Mouse (Mus musculus) heart, adult 2 months (tissue): ENCODE measurements at regions not wholly inside any gene's neighbourhood (a gene's known extent, or its start where the extent isn't known, plus 50 kb on each side); places are given as distances from the start of the nearest gene placed in this dataset.

Source experiments
- DNase-seq, 2 experiments: peaks; one replicate each; pipeline ENCODE4 v3.0.0; 2021
- H3K27ac ChIP-seq: fragments of 200-600 bp; 2 replicates; pipeline ENCODE4 v1.8.1; 2022
- H3K27me3 ChIP-seq: fragments of 200-500 bp; 2 replicates; pipeline ENCODE4 v1.6.1; 2012; ENCODE audit warnings: mild to moderate bottlenecking, low read length, inconsistent platforms, mixed read lengths; ENCODE audit not compliant: control insufficient read depth, insufficient read depth
- H3K36me3 ChIP-seq: fragments of 200-500 bp; 2 replicates; pipeline ENCODE4 v1.6.1; 2012; ENCODE audit warnings: low read length, inconsistent platforms; ENCODE audit not compliant: control insufficient read depth, insufficient read depth
- H3K4me1 ChIP-seq: fragments of 200-500 bp; 2 replicates; pipeline ENCODE4 v1.6.1; 2011; ENCODE audit warnings: low read length; ENCODE audit not compliant: control insufficient read depth, insufficient read depth
- H3K4me3 ChIP-seq: fragments of 200-600 bp; 2 replicates; pipeline ENCODE4 v1.8.1; 2022
- H3K79me2 ChIP-seq: fragments of 200-500 bp; replicated peaks from 2 replicates; pipeline ENCODE4 v1.6.1; 2012; ENCODE audit warnings: mild to moderate bottlenecking, inconsistent platforms, low read length, moderate library complexity, mixed read lengths; ENCODE audit not compliant: control insufficient read depth, insufficient read depth
- H3K9ac ChIP-seq: fragments of 200-500 bp; 2 replicates; pipeline ENCODE4 v1.6.1; 2012; ENCODE audit warnings: low read depth, mild to moderate bottlenecking, control low read depth, inconsistent platforms, low read length, mixed read lengths
- CTCF ChIP-seq: fragments of 200-600 bp; IDR thresholded peaks from 2 replicates; pipeline ENCODE4 v1.8.1; 2022; ENCODE audit warnings: antibody characterized with exemption, mild to moderate bottlenecking, moderate library complexity
- EP300 ChIP-seq: fragments of 200-500 bp; IDR thresholded peaks from 2 replicates; pipeline ENCODE4 v1.6.1; 2011; ENCODE audit warnings: low read depth, low read length, control low read depth; ENCODE audit not compliant: insufficient read depth
- POLR2A ChIP-seq: fragments of 200-500 bp; IDR thresholded peaks from 2 replicates; pipeline ENCODE4 v1.6.1; 2011; ENCODE audit warnings: mild to moderate bottlenecking, low read depth, low read length, control low read depth; ENCODE audit not compliant: insufficient read depth
- whole genome bisulfite sequencing: fragments of 180-500 bp; shearing (Covaris S2); methylation state at CpG from one replicate; pipeline ENCODE4 v1.1.7; 2018; 5-methylcytosine and 5-hydroxymethylcytosine counted together
- intact Hi-C: fragments of 180-260 bp; cut with DNase I; formaldehyde crosslinking; loops from one replicate; pipeline ENCODE4 v1.15.1; 2025

DNA sequence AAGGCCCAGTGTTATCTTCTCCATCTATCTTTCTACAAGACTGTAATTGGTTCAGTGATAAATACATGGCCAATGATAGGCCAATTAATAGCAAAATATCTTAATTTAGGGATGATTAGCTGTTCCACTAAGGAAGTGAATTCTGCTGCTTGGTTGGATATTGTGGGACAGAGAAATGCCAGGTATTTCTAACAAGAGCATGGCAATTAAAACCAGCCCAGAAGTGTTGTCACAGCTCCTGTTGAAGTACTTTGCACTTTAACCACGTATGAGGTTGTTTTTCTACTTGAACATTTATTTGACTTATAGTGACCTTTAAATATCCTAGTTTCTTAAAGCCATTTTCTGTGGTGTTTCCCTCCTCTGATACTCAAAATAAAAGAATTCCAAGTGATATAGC is 65.7 kb upstream of the Acsl4 start:
- intact Hi-C loops: no loop called here
- no peaks in the 10 kb centered on the region for H3K79me2 ChIP-seq
- no peak overlapping the region for H3K9ac ChIP-seq
- H3K27ac ChIP-seq: no peak overlapping the region
- no peak for TF ChIP-seq EP300
- no peak overlapping the region for H3K4me3 ChIP-seq
- DNase-seq: no peak
- WGBS: 47% methylated on average over 1 of the region's 1 CpGs
- no peaks in the 10 kb centered on the region for H3K36me3 ChIP-seq
- no peaks in the 10 kb centered on the region for H3K27me3 ChIP-seq
- H3K4me1 ChIP-seq: no peaks in the 10 kb centered on the region

DNA sequence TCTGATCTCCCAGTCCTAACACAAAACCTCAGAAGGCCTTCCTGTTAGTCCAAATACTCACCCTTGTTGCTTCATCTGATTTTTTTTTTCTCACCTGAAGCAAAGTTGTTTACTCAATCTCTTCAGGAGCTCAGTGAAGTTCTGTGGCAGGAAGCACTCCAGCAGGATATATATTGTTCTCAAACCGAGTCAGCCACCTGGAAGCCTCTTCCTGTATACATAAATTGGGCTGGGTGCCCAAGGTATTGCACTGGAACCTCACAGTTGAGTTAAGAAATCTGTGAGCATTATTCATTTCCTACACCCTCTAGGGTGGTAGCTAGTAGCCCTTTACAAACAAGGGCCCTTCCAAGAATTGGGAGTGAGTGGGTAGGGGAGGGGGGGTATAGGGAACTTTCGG is 73.8 kb upstream of the Acsl4 start:
- H3K36me3 ChIP-seq: no peaks in the 10 kb centered on the region
- 42% methylated on average over 2 of the region's 2 CpGs for WGBS
- TF ChIP-seq EP300: no peak
- TF ChIP-seq CTCF: no peak
- no peak for TF ChIP-seq POLR2A
- H3K27me3 ChIP-seq: no peaks in the 10 kb centered on the region
- no peaks in the 10 kb centered on the region for H3K4me1 ChIP-seq
- H3K27ac ChIP-seq: no peak overlapping the region
- H3K4me3 ChIP-seq: no peak overlapping the region
- intact Hi-C loops: no loop called here
- no peaks in the 10 kb centered on the region for H3K79me2 ChIP-seq
- no peak overlapping the region for H3K9ac ChIP-seq
- no peak for DNase-seq

DNA sequence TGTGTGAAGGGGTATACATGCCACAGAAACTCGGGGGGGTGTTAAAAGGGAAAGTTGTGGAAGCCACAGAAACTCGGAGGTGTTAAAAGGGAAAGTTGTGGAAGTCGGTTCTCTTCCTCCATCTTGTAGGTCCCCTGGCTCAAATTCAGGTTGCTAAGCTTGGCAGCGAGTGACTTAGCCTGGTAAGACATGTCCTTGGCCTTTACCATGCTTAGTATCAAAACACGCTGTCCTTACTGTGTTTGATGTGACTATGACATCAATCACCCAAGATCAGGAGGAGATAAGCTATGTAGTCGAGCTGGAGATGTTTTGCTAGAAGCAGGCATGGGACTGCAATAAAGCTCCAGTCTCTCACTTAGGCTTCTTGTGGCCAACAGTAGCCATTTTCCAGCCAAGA is 74.4 kb upstream of the Acsl4 start:
- no peak overlapping the region for H3K27ac ChIP-seq
- WGBS: 66% methylated on average over 6 of the region's 6 CpGs
- no peak overlapping the region for H3K4me3 ChIP-seq
- H3K79me2 ChIP-seq: no peaks in the 10 kb centered on the region
- TF ChIP-seq EP300 (no peak), POLR2A (no peak), CTCF (no peak)
- intact Hi-C loops: no loop called here
- no peak for DNase-seq
- no peaks in the 10 kb centered on the region for H3K27me3 ChIP-seq
- H3K4me1 ChIP-seq: no peaks in the 10 kb centered on the region
- H3K36me3 ChIP-seq: no peaks in the 10 kb centered on the region
- no peak overlapping the region for H3K9ac ChIP-seq

DNA sequence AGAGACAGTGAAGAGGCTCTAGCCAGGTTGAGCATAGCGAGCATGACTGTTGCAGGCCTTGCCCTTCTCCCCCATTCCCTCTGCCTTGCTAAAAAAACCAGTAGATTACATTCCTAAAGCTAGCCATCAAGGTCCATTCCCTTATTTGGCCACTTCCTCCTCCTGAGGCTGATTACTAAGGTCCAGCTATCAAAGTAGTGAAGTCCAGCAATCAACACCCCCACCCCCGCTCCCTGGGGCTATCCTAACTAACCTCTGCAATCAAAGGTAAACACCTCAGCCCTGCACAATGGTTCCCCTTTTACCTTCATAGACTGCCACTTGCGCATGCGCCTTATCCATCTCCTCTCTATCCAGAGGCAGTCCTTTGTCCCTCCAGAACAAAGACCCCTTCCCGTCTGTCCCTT is 77.5 kb upstream of the Acsl4 start:
- Histone ChIP-seq H3K79me2 (no peaks in the 10 kb centered on the region), H3K36me3 (no peaks in the 10 kb centered on the region), H3K27ac (no peak overlapping the region), H3K27me3 (no peaks in the 10 kb centered on the region), H3K9ac (no peak overlapping the region), H3K4me1 (no peaks in the 10 kb centered on the region), H3K4me3 (no peak overlapping the region)
- intact Hi-C loops: no loop called here
- TF ChIP-seq POLR2A (no peak), EP300 (no peak)
- DNase-seq: no peak
- WGBS: 64% methylated on average over 5 of the region's 5 CpGs

DNA sequence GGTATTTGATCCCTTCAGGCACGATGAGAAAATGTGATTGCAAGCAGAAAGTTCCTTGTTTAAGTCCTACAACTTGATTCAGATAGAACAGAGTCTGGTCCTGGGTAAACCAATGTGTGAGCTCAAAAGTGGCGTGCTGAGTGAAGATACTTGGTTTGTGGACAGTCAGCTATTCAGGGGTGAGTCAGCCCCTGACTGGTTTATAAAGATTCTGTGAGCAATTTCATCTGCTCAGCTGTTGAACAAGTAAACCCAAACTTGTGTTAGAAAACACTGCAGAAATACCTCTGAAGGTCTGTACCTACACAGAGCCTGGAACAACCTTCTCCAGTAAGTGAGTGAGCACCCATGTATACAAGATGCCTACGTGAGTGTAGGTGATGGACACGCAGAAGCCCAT is 78.1 kb upstream of the Acsl4 start:
- no peak for DNase-seq
- Histone ChIP-seq H3K4me3 (no peak overlapping the region), H3K4me1 (no peaks in the 10 kb centered on the region), H3K9ac (no peak overlapping the region), H3K27me3 (no peaks in the 10 kb centered on the region), H3K27ac (no peak overlapping the region), H3K79me2 (no peaks in the 10 kb centered on the region), H3K36me3 (no peaks in the 10 kb centered on the region)
- intact Hi-C loops: no loop called here
- TF ChIP-seq POLR2A: no peak
- no peak for TF ChIP-seq EP300
- TF ChIP-seq CTCF: no peak
- WGBS: 61% methylated on average over 4 of the region's 4 CpGs

DNA sequence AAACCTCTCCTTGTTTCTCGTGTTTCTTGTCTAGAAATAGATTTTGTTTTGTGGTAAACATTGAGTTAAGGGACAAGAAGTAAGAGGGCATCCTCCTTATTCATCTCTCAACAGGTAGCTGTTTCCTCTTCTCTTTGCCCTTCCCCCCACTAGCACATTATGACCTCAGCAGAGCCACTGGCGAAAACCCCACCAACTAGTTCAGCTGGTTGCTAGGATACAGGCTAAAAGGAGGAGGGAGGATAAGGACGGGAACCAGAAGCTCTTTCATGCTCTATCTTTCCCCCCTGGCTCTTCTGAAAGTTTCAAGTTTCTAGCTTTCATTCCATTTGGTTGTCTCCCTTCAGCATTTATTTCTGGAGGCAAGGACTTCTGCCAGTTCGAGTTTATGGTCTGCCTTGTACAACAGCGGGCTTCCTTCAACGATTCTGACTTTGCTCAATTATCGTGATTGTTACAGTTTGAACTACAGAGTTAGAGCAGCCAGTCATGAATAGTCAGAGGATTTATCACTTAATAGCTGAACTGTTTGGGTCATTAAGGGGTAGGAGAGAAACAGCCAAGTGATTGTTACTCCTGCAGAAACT is 78.8 kb upstream of the Acsl4 start:
- no peak overlapping the region for H3K4me3 ChIP-seq
- H3K27me3 ChIP-seq: no peaks in the 10 kb centered on the region
- no peaks in the 10 kb centered on the region for H3K79me2 ChIP-seq
- no peak overlapping the region for H3K9ac ChIP-seq
- H3K4me1 ChIP-seq: no peaks in the 10 kb centered on the region
- H3K27ac ChIP-seq: no peak overlapping the region
- intact Hi-C loops: no loop called here
- DNase-seq: no peak
- no peaks in the 10 kb centered on the region for H3K36me3 ChIP-seq
- TF ChIP-seq EP300: no peak
- TF ChIP-seq POLR2A: no peak
- no peak for TF ChIP-seq CTCF
- WGBS: 28% methylated on average over 7 of the region's 7 CpGs
